Mouse (Mus musculus) hematopoietic stem cell, adult 5-6 weeks (primary cell): ENCODE measurements around the gene Shq1. TPM values are rescaled to one million over a fixed set of nuclear protein-coding genes. Genes with fewer than 3 reads are reported as not detected.
A peak's percentile ranks its signal among the peaks of the same experiment; 100 is the strongest.

Experiments
- ATAC-seq, 2 experiments: fragments of 125-278 bp in 1 of 2; replicated peaks in 1 of 2; 2 replicates each; pipeline ENCODE4 v1.8.0; 2016 to 2017; ENCODE audit warnings: inconsistent platforms in 2 of 2, mild to moderate bottlenecking in 2 of 2, moderate number of reproducible peaks in 2 of 2, low read depth in 1 of 2, moderate TSS enrichment in 1 of 2; ENCODE audit not compliant: low FRiP score in 2 of 2, poor library complexity in 2 of 2, severe bottlenecking in 2 of 2, insufficient read depth in 1 of 2, low TSS enrichment in 1 of 2
- total RNA-seq: library from RNA; stranded (forward); fragments of 172-1452, 232-1000 nt; gene quantifications from 2 replicates; pipeline ENCODE4 v1.2.3, GENCODE M21; 2017

Gene Shq1
- 18.8 and 22.2 TPM in 2 replicates for total RNA-seq

DNA sequence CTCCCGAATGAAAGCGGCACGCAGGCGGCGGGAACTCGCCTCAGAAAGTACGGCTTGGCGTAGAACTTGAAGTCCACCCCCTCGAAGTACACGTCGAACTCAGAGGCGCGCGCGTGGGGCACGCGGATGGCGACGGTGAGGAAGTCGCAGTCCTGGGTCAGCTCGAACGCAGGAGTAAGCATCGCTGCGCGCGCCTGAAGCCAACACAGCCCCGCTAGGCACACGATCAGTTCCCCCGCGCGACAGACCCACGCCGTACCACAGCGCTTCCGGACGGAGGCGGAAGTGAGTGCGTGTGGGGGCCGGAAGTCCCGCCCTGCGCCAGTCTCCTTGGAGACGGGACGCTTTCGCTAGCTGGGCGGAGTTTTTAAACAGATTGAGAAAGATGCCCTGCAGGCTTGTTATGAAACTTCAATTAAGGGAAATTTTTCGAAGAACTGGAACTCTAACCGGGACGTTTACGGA, at the start of gene Shq1:
Gene Shq1, minus strand, starts transcription at position 278 of the 465 bp plus-strand sequence.
- peak; percentile 88 to 94 for ATAC-seq

DNA sequence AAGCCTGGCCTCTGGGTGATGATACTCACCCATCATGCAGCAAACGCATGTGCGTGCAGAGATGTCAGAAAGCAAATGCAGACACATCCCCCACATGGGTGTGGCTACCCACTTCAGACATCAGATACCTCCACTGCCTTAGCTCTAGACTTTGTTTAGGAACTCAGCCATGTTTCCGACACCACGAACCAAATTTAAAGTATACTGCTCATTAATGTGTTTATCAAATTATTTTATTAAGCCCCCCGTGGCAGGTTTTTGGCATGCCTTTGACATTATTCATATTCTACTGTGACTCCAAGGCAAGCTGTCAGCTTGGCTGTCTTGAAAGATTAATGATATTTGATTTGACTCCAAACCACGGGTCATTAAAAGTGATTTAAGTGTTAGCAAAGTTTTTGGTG, 49.1 kb upstream of the Shq1 start:
- no peak for ATAC-seq

DNA sequence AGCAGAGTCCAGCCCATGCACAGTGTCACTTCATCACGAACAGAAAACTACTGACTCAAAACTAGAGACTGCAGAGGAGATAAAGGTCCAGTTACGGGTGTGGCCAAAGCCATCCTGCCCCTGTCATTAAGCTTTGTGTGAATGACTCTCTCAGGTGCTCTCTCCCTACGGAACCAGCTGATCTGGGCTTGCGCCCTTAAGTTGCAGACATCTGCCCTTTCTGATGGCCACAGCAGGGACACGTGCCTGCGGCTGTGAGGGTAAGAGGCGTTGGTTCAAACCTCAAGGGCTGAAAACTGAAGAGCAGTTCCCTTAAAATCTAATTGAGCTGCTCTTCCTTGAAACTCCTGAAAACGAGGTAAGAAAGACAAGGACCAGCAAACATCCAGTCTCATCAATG, 45.9 kb upstream of the Shq1 start:
- no peak for ATAC-seq

DNA sequence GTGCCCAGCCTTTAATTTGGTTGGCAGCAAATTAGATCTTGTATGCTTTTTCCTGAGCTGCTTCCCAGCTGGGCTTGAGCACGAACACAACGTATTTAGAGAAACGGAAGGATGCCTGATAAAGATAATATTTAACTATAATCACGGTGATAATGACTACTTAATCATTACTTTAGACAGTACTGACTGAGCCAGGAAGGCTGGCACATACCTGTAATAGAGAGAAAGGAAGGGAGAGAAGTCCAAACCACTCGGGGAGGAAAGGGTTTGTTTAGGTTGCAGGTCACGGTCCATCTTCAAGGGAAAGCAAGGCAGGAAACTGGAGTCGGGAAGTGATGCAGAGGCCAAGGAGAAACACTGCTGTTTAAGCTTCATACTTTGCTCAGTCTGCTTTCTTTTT, 45.2 kb upstream of the Shq1 start:
- ATAC-seq: no peak

DNA sequence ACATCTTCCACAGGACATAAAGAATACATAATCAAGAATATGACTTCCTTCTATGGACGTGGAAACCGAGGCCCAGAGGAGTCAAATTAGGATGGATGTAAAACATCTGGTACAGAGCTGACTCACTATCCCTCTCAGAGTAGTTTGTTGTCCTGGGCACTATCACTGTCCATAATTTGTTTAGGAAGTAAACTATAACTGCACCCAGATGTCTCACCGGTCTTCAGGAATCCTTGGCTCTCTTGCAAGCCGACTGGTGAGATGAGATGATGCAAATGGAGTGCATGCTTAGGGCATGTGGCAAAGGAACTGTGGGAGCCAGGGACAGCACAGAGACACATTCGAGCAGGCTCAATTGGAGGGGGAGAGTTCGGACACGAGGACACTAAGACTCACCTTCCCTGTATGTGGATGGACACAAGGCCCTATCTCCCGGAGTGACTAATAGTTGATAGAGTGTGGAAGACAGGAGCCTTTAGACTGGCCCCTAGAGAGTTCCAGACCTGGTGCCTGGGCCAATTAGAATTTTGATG, 44.4 kb upstream of the Shq1 start:
- no peak for ATAC-seq

DNA sequence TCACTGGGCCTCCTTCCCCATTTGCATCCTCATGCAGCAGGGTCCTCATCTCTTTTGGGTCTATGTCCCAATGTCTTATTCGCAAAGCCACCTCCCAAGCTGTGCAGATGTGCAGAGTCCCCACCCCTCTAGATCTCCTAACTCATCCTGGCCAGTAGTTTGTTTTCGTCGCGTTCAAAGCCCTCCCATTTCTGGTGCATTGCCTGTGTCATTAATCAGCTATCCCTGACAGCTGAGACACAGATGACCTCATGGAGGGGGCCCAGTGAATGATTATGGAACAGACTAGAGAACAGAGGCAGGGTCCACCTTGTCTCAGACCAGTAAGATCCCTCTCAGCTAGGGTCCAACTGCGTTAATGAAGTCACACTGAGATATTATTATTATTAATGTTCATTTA, 39.9 kb upstream of the Shq1 start:
- ATAC-seq: no peak

DNA sequence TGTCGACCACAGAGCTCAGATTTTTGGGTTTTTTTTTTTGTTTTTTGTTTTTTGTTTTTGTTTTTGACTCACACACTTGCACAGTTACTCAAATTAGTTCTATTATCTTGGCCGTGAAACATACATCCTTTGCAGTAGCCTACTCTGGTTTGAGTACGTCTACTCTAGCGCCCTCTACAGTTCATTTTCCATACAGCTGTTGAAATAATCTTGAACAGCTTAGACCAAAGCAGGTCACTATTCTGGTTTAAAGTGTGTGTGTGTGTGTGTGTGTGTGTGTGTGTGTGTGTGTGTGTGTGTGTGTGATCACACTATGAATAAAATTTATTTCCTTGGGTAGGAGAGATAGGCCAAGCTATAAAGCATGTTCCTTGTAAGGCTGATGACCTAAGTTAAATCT, 39.2 kb upstream of the Shq1 start:
- ATAC-seq: no peak

DNA sequence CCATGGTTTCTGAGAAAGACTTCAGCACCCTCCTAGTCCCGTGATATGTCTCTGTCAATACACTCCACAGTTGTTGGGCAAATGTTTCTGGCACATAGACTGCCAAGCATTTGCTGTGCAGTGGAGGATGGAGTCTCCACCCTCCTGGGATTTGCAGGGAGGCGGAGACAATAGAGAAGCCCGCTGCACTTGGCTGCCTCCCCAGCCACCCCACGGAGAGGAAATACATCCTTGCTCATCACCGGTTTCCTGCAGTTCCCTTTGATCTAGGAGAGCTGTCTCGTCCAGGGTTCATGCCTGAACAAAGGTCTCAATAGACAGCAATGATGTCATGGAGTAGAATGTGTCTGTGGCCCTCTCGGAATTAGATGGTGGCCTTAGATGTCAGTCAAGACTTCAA, 38.5 kb upstream of the Shq1 start:
- no peak for ATAC-seq

DNA sequence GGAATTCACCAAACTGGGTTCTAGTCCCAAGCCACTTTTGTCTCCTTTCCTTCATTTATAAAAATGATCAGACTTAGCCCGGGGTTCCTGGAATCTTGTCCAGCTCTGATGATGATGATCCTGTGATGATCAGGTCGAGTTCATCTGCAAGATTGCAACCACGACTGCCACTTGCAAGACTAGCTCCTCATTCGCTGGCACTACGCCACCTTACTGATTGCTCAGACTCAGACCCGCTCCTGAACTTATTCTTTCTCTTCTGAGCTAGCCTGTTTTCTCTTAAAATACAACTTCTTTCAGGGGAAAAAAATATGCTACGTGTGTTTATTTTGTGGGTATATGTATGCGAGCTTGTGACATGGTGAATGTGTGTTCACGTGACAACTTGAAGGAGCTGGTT, 38.0 kb upstream of the Shq1 start:
- ATAC-seq: no peak

DNA sequence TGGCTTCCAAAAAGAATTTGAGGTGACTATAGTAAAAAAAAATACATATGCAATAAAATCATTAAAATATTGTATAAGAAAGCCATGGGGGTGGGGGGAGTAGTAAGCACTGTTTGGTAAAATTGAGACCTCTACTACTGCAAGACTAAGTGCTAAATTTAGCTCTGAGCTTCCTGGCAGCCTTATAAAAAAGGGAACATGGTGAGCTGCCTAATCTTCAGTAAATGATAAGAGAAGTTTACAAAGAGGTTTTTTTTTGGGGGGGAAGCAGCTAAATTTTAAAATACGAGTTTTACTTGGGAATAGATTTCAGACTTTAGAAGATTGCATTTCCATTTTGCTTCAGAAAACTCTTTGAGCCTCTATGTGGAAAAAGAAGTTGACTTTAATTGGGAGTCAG, 37.3 kb upstream of the Shq1 start:
- no peak for ATAC-seq

DNA sequence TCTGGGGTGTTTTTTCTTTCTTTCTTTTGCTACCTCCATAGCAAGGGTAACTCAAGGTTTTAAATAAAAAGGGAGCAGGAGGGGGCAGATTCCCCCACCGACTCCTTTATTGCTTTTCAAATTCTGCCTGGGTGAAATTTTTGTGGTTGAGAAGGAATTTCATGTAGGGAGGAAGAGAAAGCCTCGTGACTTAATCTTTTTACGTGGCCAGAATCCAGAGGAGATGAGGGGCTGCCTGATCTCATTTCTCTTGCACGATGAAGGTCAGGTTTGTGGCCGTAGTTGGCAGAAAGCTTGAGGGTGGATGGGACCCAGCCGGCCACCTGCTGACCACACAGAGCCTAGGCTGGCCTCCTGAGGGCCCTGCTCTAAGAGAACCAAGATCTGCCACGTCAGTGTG, 36.6 kb upstream of the Shq1 start:
- ATAC-seq: no peak

DNA sequence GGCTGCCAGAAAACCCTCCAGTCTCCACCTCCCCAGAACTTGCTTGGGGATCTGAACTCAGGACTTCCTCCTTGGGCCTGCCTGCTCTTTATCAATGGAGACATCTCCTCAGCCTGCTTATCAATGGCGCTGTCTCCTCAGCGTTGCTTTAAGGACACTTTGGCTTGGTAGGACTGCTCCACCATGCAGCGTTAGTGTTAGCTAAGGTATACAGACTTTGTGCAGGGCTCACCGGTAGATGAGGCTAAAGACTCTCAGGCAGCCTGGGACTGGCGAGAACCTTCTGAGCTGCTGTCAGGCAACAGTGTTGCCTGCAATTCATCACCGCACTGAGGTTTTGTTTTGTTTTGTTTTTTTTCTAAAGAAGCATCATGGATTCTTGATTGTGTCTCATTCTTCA, 35.9 kb upstream of the Shq1 start:
- ATAC-seq: no peak

DNA sequence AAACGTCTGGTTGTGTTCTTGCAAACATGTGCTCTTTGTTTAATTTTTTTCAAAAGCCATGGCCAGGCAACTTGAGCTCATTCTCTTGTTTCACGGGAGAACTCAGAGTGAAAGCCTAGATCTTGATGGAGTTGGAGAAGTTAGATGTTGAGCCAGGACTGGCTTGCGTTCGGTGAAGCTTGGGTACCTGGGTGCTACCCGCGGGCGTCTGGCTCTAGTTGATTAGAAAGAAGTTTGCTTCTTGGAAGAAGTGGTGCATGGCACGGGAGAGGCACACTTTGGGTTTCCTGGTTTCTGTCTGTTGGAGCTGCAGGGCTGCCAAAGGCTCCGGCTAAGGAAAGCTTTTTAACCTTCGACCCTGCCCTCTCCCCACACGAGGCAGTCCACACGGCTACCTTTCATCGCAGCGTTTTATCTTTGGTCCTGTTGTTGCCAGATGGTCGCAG, 34.4 kb upstream of the Shq1 start:
- no peak for ATAC-seq

DNA sequence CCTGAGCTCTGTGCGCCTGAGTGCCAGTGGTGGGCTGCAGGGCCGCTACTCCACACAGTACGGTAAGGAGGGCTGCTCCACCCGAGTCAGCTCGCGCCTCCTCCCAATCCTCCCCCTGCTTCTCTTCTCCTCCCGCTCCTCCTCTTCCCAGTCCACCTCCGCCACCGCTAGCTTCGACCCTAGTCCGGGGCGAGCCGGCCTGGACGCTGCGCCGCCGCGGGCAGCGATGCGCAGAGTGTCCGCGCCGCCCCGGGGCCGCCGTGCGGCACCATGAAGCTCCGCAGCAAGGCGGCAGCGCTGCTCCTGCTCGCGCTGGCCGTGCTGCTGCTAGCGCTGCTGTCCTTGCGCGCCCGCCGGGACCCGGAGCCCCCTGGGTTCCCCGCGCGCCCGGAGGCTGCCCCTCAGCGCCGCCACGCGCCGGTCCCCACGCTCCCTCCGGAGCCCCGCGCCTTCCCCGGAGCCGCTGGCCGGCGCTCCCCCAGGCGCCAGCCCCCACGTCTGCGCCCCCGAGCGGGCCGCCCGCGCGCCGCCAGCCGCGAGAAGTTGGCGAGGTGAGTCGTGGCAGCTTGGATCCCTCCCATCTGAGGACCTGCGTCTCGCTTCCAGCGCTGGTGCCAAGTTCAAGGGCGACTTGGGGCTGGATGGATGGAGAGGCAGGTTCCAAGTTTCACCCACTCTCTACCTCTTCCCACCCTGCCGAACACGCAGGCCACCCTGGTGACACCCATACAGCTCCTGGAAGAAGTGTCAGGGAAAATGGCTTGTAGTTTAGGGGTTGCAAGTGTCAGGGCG, 33.8 kb upstream of the Shq1 start, which contains the start of gene Gxylt2:
Gene Gxylt2, plus strand, starts transcription at position 161 of the 792 bp plus-strand sequence.
- peak in 1 of 2 experiments; percentile 14; a peak in 1 of 4 replicates for ATAC-seq

DNA sequence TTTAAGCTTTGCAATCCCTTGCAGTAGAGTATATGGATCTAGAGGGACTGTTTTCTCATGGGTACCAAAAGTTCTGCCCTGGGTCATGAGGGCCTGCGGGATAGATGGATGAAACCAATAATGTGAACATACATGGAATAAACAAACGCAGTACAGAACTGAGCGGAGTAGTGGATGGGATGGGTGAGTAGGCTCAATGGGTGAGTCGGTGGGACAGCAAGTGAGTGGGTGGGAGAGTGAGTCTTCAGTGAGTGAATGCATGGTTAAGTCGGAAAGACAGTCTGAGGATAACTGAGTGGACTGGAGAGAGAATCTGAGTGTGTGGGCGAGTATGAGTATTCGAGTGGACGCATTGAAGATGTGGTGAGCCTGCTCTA, 33.2 kb upstream of the Shq1 start:
- no peak for ATAC-seq

DNA sequence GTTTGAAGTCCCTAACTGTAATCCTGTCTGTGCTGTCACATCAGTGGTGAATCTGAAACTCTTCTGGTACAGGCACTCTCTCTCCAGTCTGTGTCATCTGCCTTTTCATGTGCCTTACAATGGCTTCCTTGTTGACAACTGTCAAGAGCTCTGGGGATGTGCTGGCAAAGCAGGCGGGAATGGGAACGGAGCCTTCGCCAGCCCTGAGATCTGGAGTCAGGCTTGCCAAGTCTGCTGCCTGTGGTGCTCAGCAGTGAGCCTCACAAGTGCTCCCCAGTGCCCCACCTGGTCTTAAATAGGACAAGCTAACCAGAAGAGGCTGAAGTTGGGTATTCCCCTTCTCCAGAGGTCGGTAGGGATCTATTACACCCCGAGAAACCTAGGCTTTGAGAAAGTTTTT, 29.8 kb upstream of the Shq1 start:
- no peak for ATAC-seq

DNA sequence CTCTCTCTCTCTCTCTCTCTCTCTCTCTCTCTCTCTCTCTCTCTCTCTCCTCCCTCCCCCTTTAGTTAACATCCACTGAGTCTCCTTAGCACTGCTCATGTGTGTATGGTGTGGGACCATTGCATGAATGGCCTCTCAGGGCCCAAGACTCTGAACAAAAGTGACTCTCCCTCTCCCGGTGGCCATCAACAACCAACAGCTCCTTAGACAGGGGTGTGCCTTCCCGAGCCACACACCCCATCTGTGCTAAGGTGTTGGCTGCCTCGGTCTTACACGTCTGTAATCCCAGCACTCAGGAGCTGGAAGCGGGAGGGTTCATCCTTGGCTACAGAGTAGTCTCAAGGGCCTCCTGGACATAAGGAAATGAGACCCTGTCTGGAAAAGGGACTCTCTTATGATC, 29.0 kb upstream of the Shq1 start:
- ATAC-seq: no peak

DNA sequence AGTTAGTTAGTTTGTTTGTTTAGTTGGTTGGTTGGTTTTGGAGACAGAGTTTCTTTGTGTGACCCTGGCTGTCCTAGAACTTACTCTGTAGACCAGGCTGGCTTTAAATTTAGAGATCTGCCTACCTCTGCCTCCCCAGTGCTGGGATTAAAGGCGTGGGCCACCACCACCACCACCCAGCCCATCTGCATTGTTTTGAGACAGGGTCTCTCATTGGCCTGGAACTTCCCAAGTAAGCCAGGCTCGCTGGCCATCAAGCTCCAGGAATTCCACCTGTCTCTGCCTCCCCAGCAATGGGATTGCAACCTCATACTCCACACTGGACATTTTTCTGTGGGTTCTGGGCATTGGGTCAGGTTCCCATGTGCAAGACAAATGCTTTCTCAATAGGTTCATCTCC, 15.4 kb upstream of the Shq1 start:
- ATAC-seq: no peak

DNA sequence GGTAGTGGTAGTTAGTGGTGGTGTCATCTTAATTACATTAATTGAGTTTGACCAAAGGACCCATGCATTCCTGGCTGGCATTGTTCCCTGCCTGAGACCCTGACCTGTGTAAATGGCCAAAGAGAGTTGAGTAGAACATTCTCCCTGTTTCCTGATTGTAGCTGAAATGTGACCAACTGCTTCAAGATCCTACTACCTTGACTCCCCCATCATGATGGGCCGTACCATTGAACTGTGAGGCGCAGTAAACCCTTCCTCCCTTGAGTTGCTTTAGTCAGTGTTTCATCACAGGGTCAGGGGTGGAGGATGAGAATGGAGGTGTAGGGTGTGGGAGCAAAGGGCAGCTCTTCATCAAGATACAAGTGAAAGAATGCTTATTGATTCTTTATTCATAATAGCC, 7.7 kb upstream of the Shq1 start:
- ATAC-seq: no peak
